Mouse (Mus musculus) hematopoietic stem cell, adult 5-6 weeks (primary cell): Measurements from ENCODE around the gene Fam183b. TPM values are rescaled to one million over a fixed set of nuclear protein-coding genes. Genes with fewer than 3 reads are reported as not detected.
"Not testable (repeated sequence)": the region's sequence is repeated elsewhere in the genome, so short reads cannot be mapped to it uniquely, and the experiment has no call there.

Experiments used
- ATAC-seq, 2 experiments: fragments of 125-278 bp in 1 of 2; replicated peaks in 1 of 2; 2 replicates each; pipeline ENCODE4 v1.8.0; 2016 to 2017; ENCODE audit warnings: inconsistent platforms in 2 of 2, mild to moderate bottlenecking in 2 of 2, moderate number of reproducible peaks in 2 of 2, low read depth in 1 of 2, moderate TSS enrichment in 1 of 2; ENCODE audit not compliant: low FRiP score in 2 of 2, poor library complexity in 2 of 2, severe bottlenecking in 2 of 2, insufficient read depth in 1 of 2, low TSS enrichment in 1 of 2
- total RNA-seq: library from RNA; stranded (forward); fragments of 172-1452, 232-1000 nt; gene quantifications from 2 replicates; pipeline ENCODE4 v1.2.3, GENCODE M21; 2017

Gene Fam183b
- total RNA-seq, 1 experiment from 2014 or later, result not detected

DNA sequence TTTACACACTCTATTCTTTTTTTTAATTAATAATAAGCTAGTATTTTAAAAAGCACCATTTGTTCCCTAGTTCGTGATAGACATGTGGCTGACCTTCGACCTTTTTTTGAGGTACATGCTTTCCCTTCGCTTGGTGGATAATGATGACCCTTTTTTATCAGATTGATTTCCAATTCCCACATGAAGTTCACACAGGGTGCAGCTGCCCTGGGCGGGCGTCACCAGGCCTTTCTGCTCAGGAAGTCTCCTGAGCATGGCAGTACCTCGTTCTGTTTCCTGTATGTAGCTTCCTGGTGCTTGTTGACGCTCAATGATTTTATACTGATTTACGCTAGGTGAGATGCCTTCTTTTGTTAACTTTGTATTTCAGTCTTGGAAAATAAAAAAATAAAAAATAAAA is 13.4 kb downstream of the Fam183b start:
- ATAC-seq, result no peak

DNA sequence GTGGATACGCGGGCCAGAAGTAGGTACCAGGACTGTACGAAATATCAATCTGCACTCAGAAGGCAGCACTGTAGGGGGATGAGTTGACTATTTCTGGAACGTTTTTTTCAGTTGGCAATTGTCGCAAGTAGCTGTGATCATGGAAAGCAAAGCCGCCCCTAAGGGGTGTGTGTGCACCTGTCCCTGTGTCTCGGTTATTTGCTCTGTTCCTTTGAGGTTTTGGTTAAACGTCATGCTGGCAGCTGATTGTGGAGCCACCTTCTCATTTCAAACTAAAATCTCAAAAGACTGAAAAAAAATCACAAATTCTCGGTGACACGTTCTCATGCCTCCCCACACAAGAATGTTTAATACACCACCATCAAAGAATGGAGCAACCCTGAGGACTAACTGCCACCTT is 14.1 kb downstream of the Fam183b start:
- no peak for ATAC-seq

DNA sequence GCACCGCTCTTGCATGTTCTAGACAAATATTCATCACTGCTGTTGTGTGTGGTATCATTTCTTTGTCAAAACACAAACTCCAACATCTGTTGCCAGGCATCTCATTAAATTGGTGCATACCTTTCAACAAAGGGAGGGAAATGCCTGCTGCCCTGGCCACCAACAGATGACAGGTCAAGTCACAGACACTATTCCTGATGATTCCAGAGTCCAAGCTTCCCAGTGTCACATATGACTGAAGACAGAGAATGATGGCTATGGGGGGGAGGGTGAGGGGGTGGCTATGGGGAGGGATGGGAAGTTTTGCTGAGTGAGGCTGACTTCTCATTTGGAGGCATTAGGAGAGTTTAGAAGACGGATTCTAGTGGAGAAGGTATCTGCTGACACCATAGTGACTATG is 17.6 kb downstream of the Fam183b start:
- no peak for ATAC-seq

DNA sequence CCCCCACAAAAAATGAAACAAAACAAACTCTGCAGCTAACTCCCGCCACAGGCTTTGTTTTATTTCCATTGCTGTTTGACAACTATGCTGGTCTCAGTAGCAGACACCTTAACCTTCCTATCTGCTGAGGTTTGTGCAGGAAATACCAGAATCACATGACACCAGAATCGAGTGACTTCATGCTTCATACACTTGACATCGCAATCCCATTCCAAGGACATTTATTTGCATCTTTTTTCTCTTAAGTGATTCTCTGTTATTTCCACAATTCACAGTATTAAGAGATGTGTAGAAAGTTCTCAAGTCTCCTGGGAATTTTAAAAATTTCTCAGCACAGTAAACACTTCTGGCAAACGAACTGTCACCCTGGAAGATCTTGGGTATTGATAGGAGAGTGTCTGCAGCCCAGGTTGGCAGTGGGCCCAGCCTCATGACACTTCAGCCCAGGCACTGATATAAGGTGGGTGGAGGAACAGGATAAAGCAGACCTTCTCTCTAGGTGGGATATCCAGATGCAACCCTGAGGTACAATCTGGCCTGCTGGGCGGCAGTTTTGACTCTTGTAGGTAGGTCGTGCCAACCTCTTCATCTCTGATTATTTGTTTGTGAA is 19.2 kb downstream of the Fam183b start, which contains the start of gene Olfr314:
Olfr314 (plus strand) TSS at position 473 of the 610 bp plus-strand sequence.
- no peak for ATAC-seq

DNA sequence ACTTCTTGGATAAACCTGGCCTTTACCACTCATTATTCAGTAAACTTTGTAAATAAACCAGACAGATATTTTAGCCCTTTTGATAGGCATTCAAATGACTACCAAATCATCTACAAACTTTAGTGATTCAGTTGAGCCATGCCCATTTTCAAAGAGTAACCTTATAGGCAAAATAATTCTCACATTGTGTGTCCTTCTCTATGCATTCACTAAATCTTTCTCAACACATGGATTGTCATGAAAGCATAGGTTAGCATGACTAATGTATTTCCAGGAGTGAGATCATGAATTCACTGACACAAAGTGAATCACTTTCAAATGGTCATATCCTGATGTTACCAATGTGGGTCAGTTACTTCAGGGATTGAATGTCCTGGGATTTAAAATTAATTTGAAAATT is 28.9 kb downstream of the Fam183b start, which contains the start of gene Olfr315:
Olfr315 (plus strand) TSS at position 301 of the 400 bp plus-strand sequence.
- ATAC-seq, result no peak

DNA sequence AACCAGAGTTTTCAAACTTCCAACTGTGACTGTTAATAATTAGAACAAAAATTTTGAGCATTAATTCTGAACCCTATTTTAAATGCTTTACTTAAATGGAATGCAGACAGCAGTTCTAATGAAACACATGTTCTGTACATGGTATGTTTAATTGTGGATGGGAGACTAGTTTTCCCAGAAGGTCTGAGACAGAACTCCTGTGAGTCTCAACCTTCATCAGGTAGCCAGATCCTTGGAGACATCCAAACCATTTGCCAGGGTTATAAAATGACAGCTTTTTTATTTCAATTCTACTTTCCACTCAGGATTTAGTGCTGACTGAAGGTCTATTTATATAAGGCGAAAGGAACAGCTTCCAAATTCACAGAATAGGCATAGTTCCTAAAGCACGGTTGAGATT is 49.3 kb downstream of the Fam183b start, which contains the start of gene Olfr316:
Olfr316 (plus strand) TSS at position 301 of the 400 bp plus-strand sequence.
- no peak for ATAC-seq

DNA sequence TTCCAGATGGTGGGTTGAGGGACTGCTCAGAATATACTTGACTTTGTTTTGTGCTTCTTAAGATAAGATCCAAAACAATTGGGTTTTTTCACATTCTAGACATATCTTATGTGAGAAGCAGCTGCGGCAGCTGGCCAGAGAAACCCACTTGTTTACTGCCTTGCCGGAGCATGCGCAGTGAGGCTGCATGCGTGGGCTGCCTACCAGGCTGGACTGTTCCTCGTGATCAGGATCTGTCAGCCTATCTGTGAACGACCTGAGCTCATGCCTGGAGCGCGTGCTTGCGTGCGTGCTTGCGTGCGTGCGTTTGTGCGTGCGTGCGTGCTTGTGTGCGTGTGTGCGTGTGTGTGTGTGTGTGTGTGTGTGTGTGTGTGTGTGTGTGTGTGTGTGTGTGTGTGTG is 50.7 kb downstream of the Fam183b start:
- ATAC-seq, result not testable (repeated sequence)

Other genes with a start within 250 kb of the Fam183b start
- gene Olfr328, start 246.3 kb downstream of the Fam183b start, total RNA-seq, result not detected in 2 replicates
- gene Olfr224, start 231.4 kb downstream of the Fam183b start, total RNA-seq, result not detected in 2 replicates
- gene Olfr325, start 224.2 kb downstream of the Fam183b start, total RNA-seq, result not detected in 2 replicates
- gene Olfr324, start 206.8 kb downstream of the Fam183b start, total RNA-seq, result not detected in 2 replicates
- not detected in 2 replicates for gene 2210407C18Rik, start 185.9 kb downstream of the Fam183b start, total RNA-seq
- gene Olfr323, start 171.5 kb downstream of the Fam183b start, total RNA-seq, result not detected in 2 replicates
- 2.8 and 3.9 TPM in 2 replicates for gene Trim58, start 161.5 kb downstream of the Fam183b start, total RNA-seq
- gene Olfr322, start 143.2 kb downstream of the Fam183b start, total RNA-seq, result not detected in 2 replicates
- gene Olfr320, start 120.9 kb downstream of the Fam183b start, total RNA-seq, result not detected in 2 replicates
- gene Olfr319, start 102.8 kb downstream of the Fam183b start, total RNA-seq, result not detected in 2 replicates
- gene Olfr318, start 77.9 kb downstream of the Fam183b start, total RNA-seq, result not detected in 2 replicates
- not detected in 2 replicates for gene Olfr317, start 62.7 kb downstream of the Fam183b start, total RNA-seq
- gene Olfr316, start 49.2 kb downstream of the Fam183b start, total RNA-seq, result not detected in 2 replicates
- not detected in 2 replicates for gene Olfr315, start 28.8 kb downstream of the Fam183b start, total RNA-seq
- gene Olfr314, start 19.0 kb downstream of the Fam183b start, total RNA-seq, result not detected in 2 replicates
- not detected in 2 replicates for gene Olfr313, start 13.0 kb upstream of the Fam183b start, total RNA-seq
- not detected in 2 replicates for gene Olfr312, start 27.3 kb upstream of the Fam183b start, total RNA-seq
- gene Olfr311, start 37.3 kb upstream of the Fam183b start, total RNA-seq, result not detected in 2 replicates
- 2.5 and 7.9 TPM in 2 replicates for gene Gm12258, start 45.2 kb upstream of the Fam183b start, total RNA-seq
- 1.7 and 1.9 TPM in 2 replicates for gene 2810021J22Rik, start 65.3 kb upstream of the Fam183b start, total RNA-seq
- 7.3 and 15.1 TPM in 2 replicates for gene Zfp39, start 102.3 kb upstream of the Fam183b start, total RNA-seq
- gene Btnl10, start 115.9 kb upstream of the Fam183b start, total RNA-seq, result 0.50 and 4.1 TPM in 2 replicates
- 82.1 and 83.1 TPM in 2 replicates for gene Rnf187, start 137.0 kb upstream of the Fam183b start, total RNA-seq
- 2.0 and 4.1 TPM in 2 replicates for gene Hist3h2ba, start 147.0 kb upstream of the Fam183b start, total RNA-seq
- 146 and 162 TPM in 2 replicates for gene Hist3h2a, start 152.7 kb upstream of the Fam183b start, total RNA-seq
- not detected in 2 replicates for gene Trim17, start 152.7 kb upstream of the Fam183b start, total RNA-seq
- 21.0 and 27.6 TPM in 2 replicates for gene Trim11, start 176.1 kb upstream of the Fam183b start, total RNA-seq